Mouse (Mus musculus) bone marrow, adult 2 months (tissue): ENCODE results near the gene Rasa3.

Experiments
- CTCF ChIP-seq: fragments of 200-500 bp; IDR thresholded peaks from 2 replicates; pipeline ENCODE4 v1.5.1; 2011; ENCODE audit warnings: low read length, control low read depth; ENCODE audit not compliant: control insufficient read depth, insufficient read depth
- POLR2A ChIP-seq: fragments of 200-500 bp; IDR thresholded peaks from 2 replicates; pipeline ENCODE4 v1.6.1; 2011; ENCODE audit warnings: low read depth, mild to moderate bottlenecking, control low read depth, low read length, borderline replicate concordance; ENCODE audit not compliant: control insufficient read depth

- TF ChIP-seq CTCF (no peak), POLR2A (no peak)
These were observed 119.9 kb downstream of the Rasa3 start for GRCm38 (mm10) chr8:13557526-13557925.
